Mouse (Mus musculus) midbrain, embryonic 11.5 days (tissue): ENCODE data around the gene Pear1. TPM values are rescaled to one million over a fixed set of nuclear protein-coding genes. Genes with fewer than 3 reads are reported as not detected.

Experiments
- ATAC-seq: fragments of 200-750 bp; cut with Nextera tagmentation; 2 replicates; pipeline ENCODE4 v1.8.0; 2017; ENCODE audit warnings: moderate TSS enrichment, moderate library complexity; ENCODE audit not compliant: low FRiP score
- DNase-seq: peaks from one replicate; pipeline ENCODE4 v3.0.0; 2015; ENCODE audit warnings: low spot score; ENCODE audit errors: missing footprints
- H3K27ac ChIP-seq: fragments of 300-500 bp; sonication (generic); 2 replicates; pipeline ENCODE4 v1.5.1; 2014; ENCODE audit warnings: low read depth, low read length
- H3K27me3 ChIP-seq: fragments of 300-500 bp; sonication (generic); 2 replicates; pipeline ENCODE4 v1.6.1; 2014; ENCODE audit warnings: mild to moderate bottlenecking, low read length, moderate library complexity, mixed read lengths; ENCODE audit not compliant: control insufficient read depth, insufficient read depth
- H3K36me3 ChIP-seq: fragments of 300-500 bp; sonication (generic); 2 replicates; pipeline ENCODE4 v1.6.1; 2014; ENCODE audit warnings: mild to moderate bottlenecking, low read length, moderate library complexity, mixed read lengths; ENCODE audit not compliant: control insufficient read depth, insufficient read depth
- H3K4me1 ChIP-seq: fragments of 300-500 bp; sonication (generic); 2 replicates; pipeline ENCODE4 v1.6.1; 2014; ENCODE audit warnings: low read length; ENCODE audit not compliant: control insufficient read depth, insufficient read depth
- H3K4me2 ChIP-seq: fragments of 300-500 bp; sonication (generic); 2 replicates; pipeline ENCODE4 v1.6.1; 2014; ENCODE audit warnings: mild to moderate bottlenecking, moderate library complexity
- H3K4me3 ChIP-seq: fragments of 300-500 bp; sonication (generic); 2 replicates; pipeline ENCODE4 v1.5.1; 2014; ENCODE audit warnings: low read depth, low read length
- H3K9ac ChIP-seq: fragments of 300-500 bp; sonication (generic); 2 replicates; pipeline ENCODE4 v1.6.1; 2014; ENCODE audit warnings: low read length
- H3K9me3 ChIP-seq: fragments of 300-500 bp; sonication (generic); 2 replicates; pipeline ENCODE4 v1.6.1; 2016; ENCODE audit warnings: low read length; ENCODE audit not compliant: control insufficient read depth
- WGBS: fragments of 180-500 bp; shearing (Covaris S2); extraction: QIAGEN DNeasy Blood & Tissue Kit; methylation state at CpG from one replicate; pipeline ENCODE4 v1.1.7; 2014; 5-methylcytosine and 5-hydroxymethylcytosine counted together
- polyA plus RNA-seq: library from polyadenylated mRNA; unstranded; fragments of >200 nt; fragmentation: Nextera tagmentation; extraction: Ambion mirVana; gene quantifications from 2 replicates; pipeline ENCODE4 v1.2.1, GENCODE M21; 2014

The Pear1 gene
- polyA plus RNA-seq, 1 experiment from 2014 or later = 6.9 TPM

DNA sequence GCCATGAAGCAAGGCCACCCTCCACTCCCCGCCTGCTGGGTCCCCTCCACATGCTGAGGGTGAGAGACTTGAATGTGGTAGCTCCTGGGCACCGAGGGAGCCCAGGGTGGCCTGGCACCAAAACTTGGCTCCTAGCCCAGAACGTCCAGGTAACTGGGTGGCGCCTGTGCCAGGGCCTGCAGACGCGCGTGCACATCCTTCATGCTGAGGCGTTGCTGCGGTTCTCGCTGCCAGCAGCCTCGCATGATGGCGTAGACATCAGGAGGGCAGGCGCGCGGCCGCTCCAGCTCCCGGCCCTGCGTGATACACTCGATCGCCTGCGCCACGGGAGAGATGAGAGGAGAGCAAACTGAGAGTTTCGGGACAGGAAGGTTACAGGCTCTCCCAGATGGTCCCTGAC is 45.8 kb downstream of the Pear1 start:
- no peak overlapping the region for H3K27ac ChIP-seq

DNA sequence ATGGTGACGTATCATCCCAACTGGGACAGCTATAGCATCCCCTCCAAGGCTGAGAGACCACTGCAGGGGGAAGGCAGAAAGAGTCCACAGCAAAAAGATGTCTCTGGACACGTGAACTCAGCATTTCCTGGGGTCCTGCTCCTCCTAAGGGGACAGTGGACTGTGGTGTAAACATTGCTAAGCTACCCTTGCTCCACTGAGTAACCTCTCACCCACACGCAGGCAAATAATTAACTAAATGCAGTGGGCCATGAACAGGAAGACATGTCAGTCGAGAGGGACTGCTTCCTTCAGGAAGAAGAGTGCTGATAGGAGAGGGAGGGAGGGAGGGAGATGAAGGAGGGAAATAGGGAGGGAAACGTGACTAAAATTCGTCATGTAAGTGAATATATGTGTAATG is 53.0 kb downstream of the Pear1 start:
- Histone ChIP-seq H3K4me2 (no peak overlapping the region), H3K27ac (no peak overlapping the region), H3K9ac (no peak overlapping the region), H3K36me3 (no peaks in the 10 kb centered on the region), H3K4me3 (no peak overlapping the region), H3K27me3 (peaks cover 11% of the 10 kb centered on the region), H3K9me3 (no peaks in the 10 kb centered on the region), H3K4me1 (no peaks in the 10 kb centered on the region)
- ATAC-seq (no peak), DNase-seq (no peak)
- WGBS = 55% methylated on average over 6 of the region's 6 CpGs

More for the DNA sequence above, 45.8 kb downstream of the Pear1 start:
- no peaks in the 10 kb centered on the region; the same call in none of the 2 replicates for H3K4me1 ChIP-seq
- H3K4me3 ChIP-seq = no peak overlapping the region
- no peaks in the 10 kb centered on the region for H3K36me3 ChIP-seq
- H3K9me3 ChIP-seq = no peaks in the 10 kb centered on the region
- 62% methylated on average over 23 of the region's 23 CpGs for WGBS
- H3K27me3 ChIP-seq = peaks cover 2% of the 10 kb centered on the region; the same call in 1 of the 2 replicates
- no peak; the same call in 1 of the 2 replicates for ATAC-seq
- H3K4me2 ChIP-seq = no peak overlapping the region
- no peak for DNase-seq
- no peak overlapping the region for H3K9ac ChIP-seq

DNA sequence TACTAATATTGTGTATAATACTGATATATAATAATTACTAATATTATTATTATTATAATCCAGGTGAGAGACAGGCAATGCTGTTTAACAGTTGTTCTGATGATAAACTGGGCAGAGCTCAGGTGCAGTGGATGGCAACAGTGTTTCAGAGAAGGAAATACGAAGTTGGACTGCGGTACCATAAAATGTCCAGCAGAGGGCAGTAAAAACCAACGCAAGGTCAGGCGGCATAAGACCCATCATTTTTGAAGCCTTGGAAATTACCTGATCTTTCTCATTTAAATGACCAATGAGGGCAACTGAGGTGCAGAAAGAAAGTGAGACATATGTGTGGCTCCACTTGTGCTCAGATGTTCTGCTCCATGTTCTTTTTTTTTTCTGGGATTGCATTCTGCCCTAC is 53.8 kb downstream of the Pear1 start:
- H3K27ac ChIP-seq = no peak overlapping the region
- H3K9me3 ChIP-seq = no peaks in the 10 kb centered on the region
- ATAC-seq (no peak), DNase-seq (no peak)
- H3K36me3 ChIP-seq = no peaks in the 10 kb centered on the region
- no peak overlapping the region for H3K4me3 ChIP-seq
- 0% methylated on average over 4 of the region's 4 CpGs for WGBS
- no peaks in the 10 kb centered on the region for H3K4me1 ChIP-seq
- H3K9ac ChIP-seq = no peak overlapping the region
- no peak overlapping the region for H3K4me2 ChIP-seq
- peaks cover 11% of the 10 kb centered on the region for H3K27me3 ChIP-seq

DNA sequence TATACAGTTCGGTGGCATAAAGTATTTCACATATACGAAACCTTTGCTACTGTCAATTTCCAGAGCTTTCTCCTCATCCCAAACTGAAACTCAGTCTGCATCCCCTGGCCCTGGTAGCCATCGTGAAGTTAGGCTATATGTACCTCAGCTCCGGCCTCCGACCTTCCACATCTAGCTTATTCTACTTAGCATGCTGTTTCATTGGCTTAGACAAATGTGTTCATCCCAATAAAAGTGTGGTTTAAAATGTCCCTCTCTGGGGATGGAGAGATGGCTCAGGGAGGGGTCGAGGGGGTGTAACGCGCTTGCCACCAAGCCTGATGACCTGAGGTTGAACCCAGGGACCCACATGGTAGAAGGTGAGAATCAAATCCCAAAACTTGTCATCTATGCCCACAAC is 54.6 kb downstream of the Pear1 start:
- 80% methylated on average over 8 of the region's 8 CpGs for WGBS
- Histone ChIP-seq H3K4me2 (no peak overlapping the region), H3K9me3 (no peaks in the 10 kb centered on the region), H3K27me3 (peaks cover 14% of the 10 kb centered on the region), H3K4me3 (no peak overlapping the region), H3K4me1 (no peaks in the 10 kb centered on the region), H3K27ac (no peak overlapping the region), H3K36me3 (no peaks in the 10 kb centered on the region), H3K9ac (no peak overlapping the region)
- ATAC-seq (no peak), DNase-seq (no peak)

DNA sequence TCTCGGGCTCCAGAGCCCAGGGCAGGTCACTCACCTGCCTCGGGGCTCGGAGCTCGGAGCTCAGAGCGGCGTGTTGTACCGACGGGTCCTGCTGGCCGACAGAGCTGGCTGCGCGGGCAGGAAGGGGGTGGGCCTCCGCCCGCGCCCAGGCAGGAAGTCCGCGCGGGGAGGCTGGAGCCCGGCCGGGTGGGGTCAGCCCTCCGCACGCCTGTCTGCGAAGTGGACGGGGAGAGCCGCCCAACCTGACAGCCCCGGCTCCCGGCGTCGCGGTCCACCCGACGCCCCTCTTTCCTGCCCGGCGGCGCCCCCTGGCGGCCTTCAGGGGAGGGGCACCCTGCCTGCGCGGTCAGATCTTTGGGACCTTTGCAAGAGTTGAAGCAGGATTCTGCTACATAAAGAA is 55.3 kb downstream of the Pear1 start:
- no peaks in the 10 kb centered on the region for H3K9me3 ChIP-seq
- peak overlapping the region; percentile 28 for H3K4me3 ChIP-seq
- peak; percentile 47; the same call in 1 of the 2 replicates for ATAC-seq
- peak overlapping the region; percentile 35 for H3K4me2 ChIP-seq
- peaks cover 14% of the 10 kb centered on the region for H3K27me3 ChIP-seq
- no peaks in the 10 kb centered on the region for H3K4me1 ChIP-seq
- DNase-seq = peak; percentile 98
- no peak overlapping the region for H3K27ac ChIP-seq
- no peaks in the 10 kb centered on the region for H3K36me3 ChIP-seq
- 3% methylated on average over 30 of the region's 37 CpGs for WGBS
- H3K9ac ChIP-seq = peak overlapping the region; percentile 31

DNA sequence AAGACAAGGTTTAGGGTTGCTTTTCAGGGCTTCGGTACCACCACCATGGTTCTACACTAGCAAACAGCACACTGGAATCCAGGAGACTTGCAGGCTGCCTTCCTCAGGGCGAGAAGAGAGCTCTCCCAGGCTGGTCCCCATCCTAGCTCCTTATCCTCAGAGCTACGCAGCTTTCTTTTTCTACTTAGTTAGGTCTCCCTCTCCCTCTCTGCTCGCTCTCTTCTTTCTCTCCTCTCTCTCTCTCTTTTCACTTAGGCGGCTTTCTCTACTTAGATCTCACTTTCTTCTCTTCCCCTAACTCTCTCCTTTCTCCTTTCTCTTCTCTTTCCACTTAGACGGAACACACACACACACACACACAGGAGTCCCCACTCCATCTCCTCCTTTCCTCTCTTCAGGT is 55.7 kb downstream of the Pear1 start:
- peak overlapping the region; percentile 35 for H3K4me2 ChIP-seq
- H3K4me1 ChIP-seq = no peaks in the 10 kb centered on the region; the same call in 1 of the 2 replicates
- peaks cover 14% of the 10 kb centered on the region for H3K27me3 ChIP-seq
- H3K9ac ChIP-seq = peak overlapping the region; percentile 31; the same call in 1 of the 2 replicates
- whole genome bisulfite sequencing = 56% methylated on average over 6 of the region's 6 CpGs
- H3K4me3 ChIP-seq = peak overlapping the region; percentile 28
- ATAC-seq (no peak), DNase-seq (no peak)
- H3K36me3 ChIP-seq = no peaks in the 10 kb centered on the region
- H3K9me3 ChIP-seq = no peaks in the 10 kb centered on the region
- no peak overlapping the region for H3K27ac ChIP-seq

DNA sequence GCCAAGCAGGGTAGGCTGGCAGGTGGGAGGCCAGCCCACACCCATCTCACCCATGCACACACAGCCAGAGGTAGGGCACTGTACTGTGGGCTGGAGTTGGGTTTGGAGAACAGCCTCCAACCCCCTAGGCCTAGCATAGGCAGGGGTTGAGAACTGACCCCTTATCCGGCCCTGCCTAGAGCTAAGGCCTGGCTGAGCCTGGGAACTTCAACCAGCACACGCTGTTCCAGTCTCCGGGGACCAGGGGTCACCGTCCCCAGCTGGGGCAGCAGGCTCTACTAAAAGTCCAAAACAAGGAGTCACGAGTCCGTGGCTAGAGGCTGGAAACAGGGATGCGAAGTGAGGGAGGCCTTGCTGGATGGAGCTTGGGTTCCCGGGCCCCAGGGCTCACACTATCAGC is 56.3 kb downstream of the Pear1 start:
- no peak overlapping the region for H3K9ac ChIP-seq
- DNase-seq (no peak), ATAC-seq (no peak)
- 57% methylated on average over 8 of the region's 8 CpGs for WGBS
- H3K27ac ChIP-seq = no peak overlapping the region
- peaks cover 14% of the 10 kb centered on the region for H3K27me3 ChIP-seq
- no peak overlapping the region for H3K4me3 ChIP-seq
- no peaks in the 10 kb centered on the region for H3K9me3 ChIP-seq
- H3K36me3 ChIP-seq = no peaks in the 10 kb centered on the region
- no peaks in the 10 kb centered on the region; the same call in 1 of the 2 replicates for H3K4me1 ChIP-seq
- H3K4me2 ChIP-seq = no peak overlapping the region

DNA sequence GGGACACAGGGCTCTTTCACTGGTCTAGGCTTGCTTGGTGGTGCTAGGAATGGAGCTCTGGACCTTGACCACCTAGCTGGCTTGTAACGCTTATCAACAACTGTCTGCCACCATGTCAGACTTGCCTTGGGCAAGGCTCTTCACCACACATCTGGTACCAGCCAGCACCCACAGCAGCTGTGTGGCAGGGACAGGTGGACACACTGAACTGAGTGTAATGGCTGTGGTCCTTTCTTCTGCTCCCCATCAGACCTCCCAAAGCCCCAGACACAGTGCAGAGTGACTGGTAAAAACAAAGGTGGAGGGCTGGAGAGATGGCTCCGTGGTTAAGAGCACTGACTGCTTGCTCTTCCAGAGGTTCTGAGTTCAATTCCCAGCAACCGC is 57.8 kb downstream of the Pear1 start:
- no peak for ATAC-seq
- 78% methylated on average over 3 of the region's 3 CpGs for WGBS
- H3K27ac ChIP-seq = no peak overlapping the region

DNA sequence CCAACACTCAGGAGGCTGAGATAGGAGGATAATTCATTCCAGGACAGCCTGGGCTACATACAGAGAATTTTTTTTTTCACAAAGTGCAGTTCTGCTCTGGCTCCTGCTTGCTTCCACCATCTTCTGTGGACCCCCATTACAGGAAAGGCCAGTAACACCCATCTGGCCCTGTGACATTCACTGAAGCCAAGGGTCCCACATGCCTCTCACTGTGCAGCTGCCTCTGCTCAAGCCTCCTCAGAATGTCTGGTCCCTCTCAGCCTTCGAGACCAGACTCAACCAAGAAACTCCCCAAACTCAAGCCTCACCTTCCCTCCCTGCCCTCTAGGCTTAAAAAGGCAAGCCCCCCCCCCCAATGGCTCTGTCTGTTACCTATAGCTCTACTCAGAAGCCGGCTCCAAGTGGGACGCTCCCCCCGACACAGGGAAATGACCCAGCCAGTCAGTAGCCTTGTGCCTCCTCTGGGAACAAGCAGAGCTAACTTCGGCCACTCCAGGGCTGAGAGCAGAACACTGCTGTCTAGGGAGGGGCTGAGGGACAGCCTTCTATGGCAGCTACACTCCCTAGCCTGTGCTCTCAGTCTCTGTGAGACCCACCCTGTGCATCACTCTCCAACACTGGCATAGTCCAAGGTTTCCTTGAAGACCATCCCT is 58.3 kb downstream of the Pear1 start:
- H3K9me3 ChIP-seq = no peaks in the 10 kb centered on the region
- H3K9ac ChIP-seq = no peak overlapping the region
- ATAC-seq (no peak), DNase-seq (no peak)
- H3K4me1 ChIP-seq = no peaks in the 10 kb centered on the region; the same call in 1 of the 2 replicates
- 76% methylated on average over 5 of the region's 5 CpGs for WGBS
- no peak overlapping the region for H3K4me3 ChIP-seq
- peaks cover 14% of the 10 kb centered on the region for H3K27me3 ChIP-seq
- H3K4me2 ChIP-seq = no peak overlapping the region
- H3K36me3 ChIP-seq = no peaks in the 10 kb centered on the region
- no peak overlapping the region for H3K27ac ChIP-seq

More for the DNA sequence above, 57.8 kb downstream of the Pear1 start:
- Histone ChIP-seq H3K27me3 (peaks cover 14% of the 10 kb centered on the region), H3K9me3 (no peaks in the 10 kb centered on the region), H3K4me1 (no peaks in the 10 kb centered on the region; the same call in 1 of the 2 replicates), H3K4me2 (no peak overlapping the region), H3K36me3 (no peaks in the 10 kb centered on the region), H3K4me3 (no peak overlapping the region), H3K9ac (no peak overlapping the region)
- DNase-seq = no peak
